25 mouse cellular contexts compared by ENCODE assay signal in the genomic region with DNA sequence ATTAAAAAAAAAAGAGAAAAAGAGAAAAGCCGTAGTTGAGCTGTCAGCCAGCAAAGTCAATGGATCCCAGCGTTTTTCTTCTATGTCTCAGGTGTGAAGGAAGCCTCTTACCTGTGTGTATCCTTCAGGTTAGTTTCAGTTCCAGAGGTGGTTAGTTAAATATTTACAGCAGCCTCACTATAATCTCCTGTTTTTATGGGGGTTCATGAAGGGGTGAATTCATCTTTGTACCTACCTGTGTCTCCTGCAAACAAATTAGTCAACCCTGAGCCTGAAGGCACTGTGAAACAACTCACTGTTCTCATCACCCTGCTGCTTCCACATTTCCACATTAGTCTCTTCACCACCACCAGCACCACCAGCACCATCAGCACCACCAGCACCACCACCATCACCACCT. TPM values are rescaled to one million over a fixed set of nuclear protein-coding genes. Genes with fewer than 3 reads are reported as not detected.
DNase-seq lines count a peak whose midpoint lies in the region; ATAC-seq and TF ChIP-seq lines count a peak whose summit lies in the region.
"Had no signal": no experiment of that assay in that cellular context is flagged by ENCODE, and none has a peak within 500 bp of the region (broad histone marks: within the 10 kb centered on the region; RNA-seq: fewer than 3 reads in every experiment).

No protein-coding gene starts in this region.

- no peak overlapping the region for H3K4me3 ChIP-seq in midbrain, embryonic 11.5 days (ENCODE audit: low read depth, low read length)
- no peak overlapping the region for H3K4me3 ChIP-seq in midbrain, embryonic 16.5 days (ENCODE audit: low read depth, low read length)
- no peak overlapping the region for H3K4me3 ChIP-seq in intestine, embryonic 16.5 days (ENCODE audit: low read length)
- no peak overlapping the region for H3K4me3 ChIP-seq in small intestine, adult 2 months (ENCODE audit: low read depth, low read length)
- H3K4me3 ChIP-seq: embryonic facial prominence, embryonic 10.5 days; embryonic facial prominence, embryonic 12.5 days had no signal

- no peaks in the 10 kb centered on the region for H3K9me3 ChIP-seq in midbrain, embryonic 11.5 days (ENCODE audit: control insufficient read depth, low read length)
- H3K9me3 ChIP-seq in midbrain, embryonic 16.5 days (replicated peaks; ENCODE audit: control insufficient read depth, low read length, poor library complexity, severe bottlenecking) = no peaks in the 10 kb centered on the region
- no peaks in the 10 kb centered on the region for H3K9me3 ChIP-seq in intestine, embryonic 16.5 days (ENCODE audit: control insufficient read depth, low read length)
- H3K9me3 ChIP-seq: embryonic facial prominence, embryonic 10.5 days; embryonic facial prominence, embryonic 12.5 days; G1E had no signal

- H3K27ac ChIP-seq in midbrain, embryonic 11.5 days (ENCODE audit: low read depth, low read length) = no peak overlapping the region
- H3K27ac ChIP-seq in midbrain, embryonic 16.5 days (ENCODE audit: low read length) = no peak overlapping the region
- H3K27ac ChIP-seq in intestine, embryonic 16.5 days (ENCODE audit: low read length) = no peak overlapping the region
- peak overlapping the region; percentile 48 for H3K27ac ChIP-seq in small intestine, adult 2 months (ENCODE audit: insufficient read depth, low read depth, low read length)
- H3K27ac ChIP-seq: embryonic facial prominence, embryonic 10.5 days; embryonic facial prominence, embryonic 12.5 days had no signal

- no peak for ATAC-seq in midbrain, embryonic 11.5 days (ENCODE audit: low FRiP score)
- no peak for ATAC-seq in midbrain, embryonic 16.5 days
- peak; percentile 84 for ATAC-seq in intestine, embryonic 16.5 days
- ATAC-seq: activated CD4-positive, CD25-positive, alpha-beta regulatory T cell, adult 4 months; CD4-positive, CD25-positive, alpha-beta regulatory T cell, adult 4 months; forebrain, embryonic 14.5 days; forebrain, embryonic 16.5 days; Patski had no signal

- 90% methylated on average over 2 of the region's 2 CpGs for whole genome bisulfite sequencing in midbrain, embryonic 11.5 days
- WGBS in midbrain, embryonic 16.5 days = 95% methylated on average over 2 of the region's 2 CpGs
- WGBS in intestine, embryonic 16.5 days = 47% methylated on average over 2 of the region's 2 CpGs
- WGBS in small intestine, adult 2 months = 22% methylated on average over 2 of the region's 2 CpGs

- H3K4me1 ChIP-seq in midbrain, embryonic 11.5 days (ENCODE audit: control insufficient read depth, insufficient read depth, low read length) = no peaks in the 10 kb centered on the region
- H3K4me1 ChIP-seq in midbrain, embryonic 16.5 days (ENCODE audit: control insufficient read depth, insufficient read depth, low read length) = no peaks in the 10 kb centered on the region
- H3K4me1 ChIP-seq in intestine, embryonic 16.5 days (ENCODE audit: control insufficient read depth, insufficient read depth, low read length) = peaks cover 3% of the 10 kb centered on the region; the same call in 1 of the 2 replicates
- peaks cover 16% of the 10 kb centered on the region; the same call in 1 of the 2 replicates for H3K4me1 ChIP-seq in small intestine, adult 2 months (ENCODE audit: control insufficient read depth, insufficient read depth, insufficient read length, low read length)
- H3K4me1 ChIP-seq: embryonic facial prominence, embryonic 10.5 days; embryonic facial prominence, embryonic 12.5 days had no signal

- no peaks in the 10 kb centered on the region for H3K36me3 ChIP-seq in midbrain, embryonic 11.5 days (ENCODE audit: control insufficient read depth, insufficient read depth, low read length)
- H3K36me3 ChIP-seq in midbrain, embryonic 16.5 days (ENCODE audit: control insufficient read depth, insufficient read depth, low read length) = 0 out of 2 replicates have a peak, but pooled peaks cover 2% of the 10 kb centered on the region
- no peaks in the 10 kb centered on the region for H3K36me3 ChIP-seq in intestine, embryonic 16.5 days (ENCODE audit: control insufficient read depth, insufficient read depth, low read length)
- H3K36me3 ChIP-seq in small intestine, adult 2 months (ENCODE audit: control insufficient read depth, insufficient read depth, low read length) = no peaks in the 10 kb centered on the region
- H3K36me3 ChIP-seq: embryonic facial prominence, embryonic 12.5 days; G1E had no signal

- TF ChIP-seq CTCF in small intestine, adult 2 months (IDR thresholded peaks at IDR 0.05; ENCODE audit: extremely low read depth, insufficient read length, insufficient replicate concordance, low read depth, low read length) = no peak

- DNase-seq in midbrain, embryonic 11.5 days (ENCODE audit: low spot score, missing footprints) = peak; percentile 51
- no peak for DNase-seq in retina, postnatal 1 day
- no peak for DNase-seq in frontal cortex, postnatal 25 days (ENCODE audit: low spot score in 2 of 2)
- DNase-seq: adrenal gland, adult 8-10 months; adrenal gland, postnatal 14 days; adrenal gland, postnatal 36 days; B cell, adult 2 months; cerebellum, adult 11-12 months; cerebellum, adult 2 months; cerebellum, adult 9-10 months; cerebellum, postnatal 10 days; cerebellum, postnatal 25 days had no signal

- H3K9ac ChIP-seq in midbrain, embryonic 11.5 days (ENCODE audit: low read length) = no peak overlapping the region
- no peak overlapping the region for H3K9ac ChIP-seq in midbrain, embryonic 16.5 days (ENCODE audit: low read depth, low read length)
- H3K9ac ChIP-seq in intestine, embryonic 16.5 days (ENCODE audit: low read depth, low read length) = no peak overlapping the region
- H3K9ac ChIP-seq: embryonic facial prominence, embryonic 12.5 days had no signal

- no peak for TF ChIP-seq POLR2A in small intestine, adult 2 months (IDR thresholded peaks at IDR 0.05; ENCODE audit: low read depth, low read length)

- no peaks in the 10 kb centered on the region for H3K27me3 ChIP-seq in midbrain, embryonic 11.5 days (ENCODE audit: control insufficient read depth, insufficient read depth, low read length)
- no peaks in the 10 kb centered on the region for H3K27me3 ChIP-seq in midbrain, embryonic 16.5 days (ENCODE audit: control insufficient read depth, insufficient read depth, low read depth, low read length)
- no peaks in the 10 kb centered on the region for H3K27me3 ChIP-seq in intestine, embryonic 16.5 days (replicated peaks; ENCODE audit: control insufficient read depth, insufficient read depth, low read length)
- H3K27me3 ChIP-seq in small intestine, adult 2 months (ENCODE audit: control insufficient read depth, insufficient read depth, low read length) = no peaks in the 10 kb centered on the region
- H3K27me3 ChIP-seq: CH12.LX; embryonic facial prominence, embryonic 12.5 days; Patski had no signal

- no peak overlapping the region for H3K4me2 ChIP-seq in midbrain, embryonic 11.5 days
- no peak overlapping the region for H3K4me2 ChIP-seq in midbrain, embryonic 16.5 days (ENCODE audit: low read length)
- H3K4me2 ChIP-seq in intestine, embryonic 16.5 days (ENCODE audit: low read depth, low read length) = no peak overlapping the region
- H3K4me2 ChIP-seq: embryonic facial prominence, embryonic 12.5 days had no signal

RNA-seq across cellular contexts. Expression of gene Fbxl3, which starts 6.9 kb away (rescaled TPM):
- polyA plus RNA-seq in midbrain, embryonic 11.5 days (2014; fragmentation: Nextera tagmentation; extraction: Ambion mirVana) = 26.5 and 27.3 TPM in 2 replicates
- 22.1 and 23.2 TPM in 2 replicates for polyA plus RNA-seq in midbrain, embryonic 16.5 days (2015; fragmentation: Nextera tagmentation; extraction: Ambion mirVana)
- polyA plus RNA-seq in intestine, embryonic 16.5 days (2015; fragmentation: Nextera tagmentation; extraction: Ambion mirVana) = 19.0 and 19.4 TPM in 2 replicates
- 28.2 and 79.8 TPM in 2 replicates for polyA plus RNA-seq in small intestine, adult 2 months (2012; rRNA removed)

RNA-seq across cellular contexts. Expression of gene Cln5, which starts 36.3 kb away (rescaled TPM):
- polyA plus RNA-seq in midbrain, embryonic 11.5 days (2014; fragmentation: Nextera tagmentation; extraction: Ambion mirVana) = 27.1 and 30.4 TPM in 2 replicates
- polyA plus RNA-seq in midbrain, embryonic 16.5 days (2015; fragmentation: Nextera tagmentation; extraction: Ambion mirVana) = 10.7 and 11.1 TPM in 2 replicates
- polyA plus RNA-seq in intestine, embryonic 16.5 days (2015; fragmentation: Nextera tagmentation; extraction: Ambion mirVana) = 27.2 and 28.3 TPM in 2 replicates
- 7.2 and 15.9 TPM in 2 replicates for polyA plus RNA-seq in small intestine, adult 2 months (2012; rRNA removed)

RNA-seq across cellular contexts. Expression of gene Acod1, which starts 59.5 kb away (rescaled TPM):
- not detected in 2 replicates for polyA plus RNA-seq in midbrain, embryonic 11.5 days (2014; fragmentation: Nextera tagmentation; extraction: Ambion mirVana)
- polyA plus RNA-seq in midbrain, embryonic 16.5 days (2015; fragmentation: Nextera tagmentation; extraction: Ambion mirVana) = not detected in 2 replicates
- polyA plus RNA-seq in intestine, embryonic 16.5 days (2015; fragmentation: Nextera tagmentation; extraction: Ambion mirVana) = 0.05 TPM in 1 of 2 replicates, not detected in the other
- 0.22 and 0.74 TPM in 2 replicates for polyA plus RNA-seq in small intestine, adult 2 months (2012; rRNA removed)
- polyA plus RNA-seq: activated CD4-positive, CD25-positive, alpha-beta regulatory T cell, adult 4 months; embryonic facial prominence, embryonic 10.5 days; embryonic facial prominence, embryonic 12.5 days; forebrain, embryonic 11.5 days; forebrain, embryonic 14.5 days; forebrain, embryonic 16.5 days; G1E had no signal
